Mouse (Mus musculus) forebrain, embryonic 10.5 days (tissue): ENCODE results near the gene Dchs2. TPM values are rescaled to one million over a fixed set of nuclear protein-coding genes. Genes with fewer than 3 reads are reported as not detected.

Experiments used
- DNase-seq: peaks from one replicate; pipeline ENCODE4 v3.0.0-alpha.2; 2017; ENCODE audit warnings: low spot score; ENCODE audit errors: extremely low spot score
- H3K27ac ChIP-seq: fragments of 300-500 bp; sonication (generic); 2 replicates; pipeline ENCODE4 v1.5.1; 2016; ENCODE audit warnings: mild to moderate bottlenecking
- H3K27me3 ChIP-seq: fragments of 300-500 bp; sonication (generic); 2 replicates; pipeline ENCODE4 v1.6.1; 2016; ENCODE audit warnings: mild to moderate bottlenecking; ENCODE audit not compliant: poor library complexity, severe bottlenecking
- H3K36me3 ChIP-seq: fragments of 300-500 bp; sonication (generic); replicated peaks from 2 replicates; pipeline ENCODE4 v1.6.1; 2016; ENCODE audit warnings: mild to moderate bottlenecking, moderate library complexity
- H3K4me1 ChIP-seq: fragments of 300-500 bp; sonication (generic); 2 replicates; pipeline ENCODE4 v1.6.1; 2016
- H3K4me3 ChIP-seq: fragments of 300-500 bp; sonication (generic); 2 replicates; pipeline ENCODE4 v1.5.1; 2016; ENCODE audit warnings: mild to moderate bottlenecking, moderate library complexity
- H3K9me3 ChIP-seq: fragments of 300-500 bp; sonication (generic); 2 replicates; pipeline ENCODE4 v1.6.1; 2016; ENCODE audit warnings: mild to moderate bottlenecking, moderate library complexity
- WGBS: fragments of 180-500 bp; shearing (Covaris S2); methylation state at CpG from one replicate; pipeline ENCODE4 v1.1.7; 2016; 5-methylcytosine and 5-hydroxymethylcytosine counted together
- polyA plus RNA-seq: library from polyadenylated mRNA; unstranded; fragments of >200 nt; fragmentation: Nextera tagmentation; extraction: Ambion mirVana; gene quantifications from 2 replicates; pipeline ENCODE4 v1.2.1, GENCODE M21; 2016

Gene Dchs2
- polyA plus RNA-seq, 1 experiment from 2014 or later, result not detected

DNA sequence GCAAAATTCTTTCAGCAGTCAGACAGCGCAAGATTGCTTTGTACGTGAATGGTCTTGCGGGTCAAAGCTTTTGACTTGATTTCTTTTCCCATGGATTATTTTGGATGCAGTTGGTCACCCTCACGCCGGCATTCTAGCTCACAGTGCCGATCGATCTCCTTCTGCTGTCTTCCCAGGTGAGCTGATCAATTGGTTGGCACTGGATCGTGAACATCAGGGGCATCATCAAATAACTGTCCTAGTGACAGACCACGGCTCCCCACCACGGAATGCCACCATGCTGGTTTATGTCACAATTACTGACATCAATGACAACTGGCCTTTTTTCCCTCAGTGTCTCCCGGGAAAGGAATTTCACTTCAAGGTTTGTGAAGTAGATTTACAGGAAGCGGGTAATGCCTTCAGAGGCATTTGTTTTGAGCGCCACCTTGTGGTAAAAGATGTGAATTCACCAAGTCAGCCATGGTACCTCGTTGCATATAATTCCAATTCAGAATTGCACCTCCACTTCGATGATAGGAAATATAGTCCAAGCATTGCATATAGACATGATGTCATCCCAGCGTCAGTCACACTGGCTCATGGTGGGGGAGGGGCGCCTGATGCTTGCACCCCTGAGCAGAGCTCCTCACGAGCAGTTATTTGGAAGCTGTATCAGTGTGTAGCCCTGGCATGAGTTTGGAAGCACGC lies 146.0 kb downstream of the Dchs2 start:
- H3K4me3 ChIP-seq, result no peak overlapping the region
- 45% methylated on average over 19 of the region's 19 CpGs for WGBS

DNA sequence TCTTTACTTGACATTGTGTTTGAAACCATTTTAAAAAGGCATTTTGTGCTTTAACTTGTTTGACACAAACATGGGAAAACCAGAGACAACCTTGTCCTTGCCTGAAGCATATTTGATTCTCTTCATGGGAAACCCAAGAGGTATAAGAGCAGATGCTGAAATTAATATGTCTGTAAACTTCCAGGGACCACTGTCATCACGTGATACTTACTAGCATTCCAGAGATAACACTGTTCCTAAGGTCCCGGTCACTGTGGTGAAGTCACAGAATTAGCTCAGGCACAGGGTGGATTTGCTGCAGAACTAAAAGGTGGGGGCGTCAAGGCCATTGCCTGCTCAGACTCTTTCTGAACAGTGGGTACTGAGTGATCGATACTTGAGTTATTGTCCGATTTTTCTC lies 148.0 kb downstream of the Dchs2 start:
- Histone ChIP-seq H3K27me3 (no peaks in the 10 kb centered on the region), H3K36me3 (no peaks in the 10 kb centered on the region), H3K9me3 (no peaks in the 10 kb centered on the region), H3K4me3 (no peak overlapping the region), H3K4me1 (0 out of 2 replicates have a peak, but pooled peaks cover 3% of the 10 kb centered on the region), H3K27ac (no peak overlapping the region)
- no peak for DNase-seq
- 72% methylated on average over 5 of the region's 5 CpGs for WGBS

More for the DNA sequence above, 146.0 kb downstream of the Dchs2 start:
- no peaks in the 10 kb centered on the region for H3K36me3 ChIP-seq
- no peaks in the 10 kb centered on the region for H3K27me3 ChIP-seq
- peak; percentile 52 for DNase-seq
- H3K27ac ChIP-seq, result no peak overlapping the region
- H3K9me3 ChIP-seq, result no peaks in the 10 kb centered on the region
- 0 out of 2 replicates have a peak, but pooled peaks cover 3% of the 10 kb centered on the region for H3K4me1 ChIP-seq

DNA sequence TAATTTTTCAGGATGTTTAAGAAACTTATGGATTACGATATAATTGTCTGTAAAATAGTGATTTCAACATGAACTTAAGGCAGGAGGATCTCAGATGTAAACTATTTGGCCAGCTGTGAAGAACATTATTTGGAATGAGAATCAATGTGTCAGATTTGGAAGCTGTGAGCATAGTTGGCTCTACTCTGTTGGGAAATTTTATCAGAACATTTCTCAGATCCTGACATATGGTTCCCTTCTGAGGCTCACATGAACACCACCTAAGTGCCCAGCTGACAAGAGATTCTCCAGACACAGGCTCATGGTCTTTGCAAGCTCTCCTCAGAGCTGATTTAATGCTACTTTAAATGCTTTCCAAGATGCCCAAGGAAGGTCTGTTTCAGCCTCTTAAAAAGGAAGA lies 156.1 kb downstream of the Dchs2 start:
- no peak for DNase-seq
- Histone ChIP-seq H3K27ac (no peak overlapping the region), H3K36me3 (no peaks in the 10 kb centered on the region), H3K27me3 (0 out of 2 replicates have a peak, but pooled peaks cover 6% of the 10 kb centered on the region), H3K4me3 (no peak overlapping the region), H3K9me3 (no peaks in the 10 kb centered on the region), H3K4me1 (peaks cover 5% of the 10 kb centered on the region; the same call in 1 of the 2 replicates)
- WGBS, result 87% methylated on average over 1 of the region's 1 CpGs

DNA sequence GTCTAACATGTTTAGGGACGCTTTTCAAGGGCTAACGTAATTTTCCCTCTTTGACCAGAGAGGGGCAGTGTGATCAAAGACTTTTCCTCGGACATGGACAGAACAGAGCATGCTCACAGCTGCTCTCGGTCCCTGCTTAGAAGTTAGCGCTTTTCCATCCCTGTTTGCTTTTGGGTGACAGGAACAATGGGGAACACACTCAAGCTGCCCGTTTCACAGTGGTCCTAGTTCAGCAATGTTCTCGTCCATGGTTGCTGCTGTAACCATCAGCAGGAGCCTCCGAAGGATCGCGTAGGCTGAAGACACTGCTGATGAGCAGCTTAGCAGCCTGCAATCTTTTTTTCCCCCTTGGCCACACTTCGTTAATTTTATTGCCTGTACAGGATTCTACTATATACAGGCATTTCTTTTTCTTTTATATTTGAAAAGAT lies 159.2 kb downstream of the Dchs2 start:
- H3K4me1 ChIP-seq, result peaks cover 5% of the 10 kb centered on the region; the same call in 1 of the 2 replicates
- WGBS, result 7% methylated on average over 11 of the region's 11 CpGs
- H3K36me3 ChIP-seq, result no peaks in the 10 kb centered on the region
- peak overlapping the region; percentile 86 for H3K27ac ChIP-seq
- peak; percentile 57 for DNase-seq
- peak overlapping the region; percentile 56 for H3K4me3 ChIP-seq
- H3K9me3 ChIP-seq, result no peaks in the 10 kb centered on the region
- H3K27me3 ChIP-seq, result 0 out of 2 replicates have a peak, but pooled peaks cover 6% of the 10 kb centered on the region

DNA sequence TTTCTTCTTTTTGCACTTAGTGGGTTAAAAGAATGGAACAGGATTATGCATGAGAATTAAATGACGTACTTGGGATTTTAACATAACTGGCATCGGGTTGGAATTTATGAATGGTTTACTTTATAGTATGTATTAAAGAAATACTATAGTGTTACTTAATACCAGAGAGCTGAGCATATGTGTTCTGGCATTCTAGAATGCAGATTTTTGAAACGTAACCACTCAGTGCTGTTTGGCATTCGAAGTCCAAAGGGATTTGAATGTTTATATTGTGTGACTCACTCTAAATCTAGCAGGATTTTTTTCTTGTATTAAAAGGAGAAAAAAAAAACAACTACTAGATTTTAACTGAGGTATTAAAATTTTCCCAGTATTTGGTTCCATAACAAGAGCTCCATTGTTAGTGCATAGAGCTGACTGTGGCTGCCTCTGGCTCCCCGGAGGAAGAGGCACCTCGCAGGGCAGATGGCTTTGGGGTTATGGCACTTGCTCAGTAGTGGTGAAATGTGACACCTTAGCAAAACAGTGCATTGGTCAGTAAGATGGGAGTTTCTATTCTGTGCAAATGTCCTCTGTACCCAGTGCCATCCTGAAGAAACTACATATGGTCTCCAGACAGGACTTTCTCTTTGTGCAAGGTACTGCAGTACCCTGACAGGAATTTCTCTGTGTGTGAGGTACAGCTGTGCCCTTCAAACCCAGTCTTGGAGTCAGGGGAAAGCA lies 160.5 kb downstream of the Dchs2 start:
- Histone ChIP-seq H3K9me3 (no peaks in the 10 kb centered on the region), H3K27ac (no peak overlapping the region)
- WGBS, result 67% methylated on average over 6 of the region's 6 CpGs

DNA sequence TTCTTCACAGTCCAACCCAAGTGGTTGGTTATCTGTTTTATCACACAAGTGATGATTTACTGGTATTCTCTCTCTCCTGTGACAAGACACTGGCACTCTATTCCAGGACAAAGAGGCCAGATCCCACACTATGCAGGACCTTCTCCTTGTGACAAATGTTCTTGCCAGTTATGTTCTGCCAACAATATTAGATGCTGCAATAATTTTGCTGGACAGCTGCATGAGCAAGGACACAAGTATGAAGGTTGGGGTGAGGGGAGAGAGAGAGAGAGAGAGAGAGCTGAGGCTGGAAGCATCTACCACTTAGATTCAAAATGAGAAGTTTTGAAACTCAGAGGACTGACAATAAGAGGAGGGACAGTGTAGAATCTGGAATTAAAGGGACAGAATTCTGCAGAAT lies 162.7 kb downstream of the Dchs2 start:
- H3K9me3 ChIP-seq, result no peaks in the 10 kb centered on the region
- H3K27me3 ChIP-seq, result 0 out of 2 replicates have a peak, but pooled peaks cover 6% of the 10 kb centered on the region
- no peak overlapping the region for H3K4me3 ChIP-seq
- H3K4me1 ChIP-seq, result peaks cover 5% of the 10 kb centered on the region; the same call in 1 of the 2 replicates
- H3K27ac ChIP-seq, result no peak overlapping the region
- no peak for DNase-seq
- H3K36me3 ChIP-seq, result no peaks in the 10 kb centered on the region

More for the DNA sequence above, 160.5 kb downstream of the Dchs2 start:
- H3K4me3 ChIP-seq, result no peak overlapping the region
- H3K4me1 ChIP-seq, result peaks cover 5% of the 10 kb centered on the region; the same call in 1 of the 2 replicates
- H3K27me3 ChIP-seq, result 0 out of 2 replicates have a peak, but pooled peaks cover 6% of the 10 kb centered on the region
- DNase-seq, result no peak
- H3K36me3 ChIP-seq, result no peaks in the 10 kb centered on the region

DNA sequence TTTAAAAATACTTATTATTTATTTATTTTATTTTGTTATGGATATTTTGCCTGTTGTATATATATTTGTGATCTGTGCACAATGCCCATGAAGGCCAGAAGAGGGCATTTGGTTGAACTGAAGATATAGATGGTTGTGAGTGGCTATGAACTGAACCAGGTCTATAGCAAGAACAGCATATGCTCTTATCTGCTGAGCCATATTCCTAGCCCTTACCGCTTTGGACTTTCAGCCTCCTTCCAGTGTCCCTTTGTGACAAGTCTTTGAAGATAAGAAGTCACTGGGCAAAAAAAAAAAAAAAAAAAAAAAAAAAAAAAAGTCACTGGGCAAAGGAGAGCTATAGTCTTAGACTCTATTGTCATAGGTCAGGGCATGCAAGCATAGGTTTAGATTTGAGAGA lies 163.2 kb downstream of the Dchs2 start:
- no peak for DNase-seq
- Histone ChIP-seq H3K27me3 (0 out of 2 replicates have a peak, but pooled peaks cover 3% of the 10 kb centered on the region), H3K36me3 (no peaks in the 10 kb centered on the region), H3K9me3 (no peaks in the 10 kb centered on the region), H3K4me1 (peaks cover 5% of the 10 kb centered on the region; the same call in 1 of the 2 replicates), H3K4me3 (no peak overlapping the region), H3K27ac (no peak overlapping the region)
- WGBS, result 90% methylated on average over 1 of the region's 1 CpGs

DNA sequence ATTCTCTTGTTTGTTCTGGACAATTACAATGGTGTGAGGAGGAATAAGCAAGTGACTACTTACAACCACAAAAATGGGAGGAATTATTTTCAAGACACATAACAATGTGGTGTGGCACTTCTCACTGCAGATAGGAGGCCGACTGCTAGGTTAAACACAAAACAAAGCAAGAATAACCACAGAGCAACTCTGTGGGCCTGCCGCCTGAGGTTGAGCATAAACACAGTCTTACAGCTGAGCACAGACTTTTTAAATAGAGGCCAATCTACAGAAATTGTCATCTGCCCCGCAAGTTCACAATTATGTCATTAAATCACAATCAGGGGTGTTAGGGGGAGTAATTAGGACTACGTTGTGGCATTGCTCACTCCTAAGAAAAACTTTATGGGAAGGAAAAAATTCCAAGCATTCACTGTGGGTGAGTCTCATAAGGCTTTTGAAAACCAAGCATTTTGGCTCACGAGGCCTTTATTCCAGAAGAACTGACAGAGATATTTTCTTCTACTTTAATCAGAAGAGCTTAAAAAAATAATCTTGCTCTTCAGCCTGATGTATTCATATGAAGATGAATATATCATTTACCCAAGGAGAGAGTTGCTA lies 172.1 kb downstream of the Dchs2 start:
- no peaks in the 10 kb centered on the region for H3K9me3 ChIP-seq
- no peak overlapping the region for H3K4me3 ChIP-seq
- H3K36me3 ChIP-seq, result no peaks in the 10 kb centered on the region
- no peak overlapping the region for H3K27ac ChIP-seq
- H3K27me3 ChIP-seq, result no peaks in the 10 kb centered on the region
- DNase-seq, result no peak
- 73% methylated on average over 5 of the region's 5 CpGs for WGBS
- no peaks in the 10 kb centered on the region for H3K4me1 ChIP-seq

DNA sequence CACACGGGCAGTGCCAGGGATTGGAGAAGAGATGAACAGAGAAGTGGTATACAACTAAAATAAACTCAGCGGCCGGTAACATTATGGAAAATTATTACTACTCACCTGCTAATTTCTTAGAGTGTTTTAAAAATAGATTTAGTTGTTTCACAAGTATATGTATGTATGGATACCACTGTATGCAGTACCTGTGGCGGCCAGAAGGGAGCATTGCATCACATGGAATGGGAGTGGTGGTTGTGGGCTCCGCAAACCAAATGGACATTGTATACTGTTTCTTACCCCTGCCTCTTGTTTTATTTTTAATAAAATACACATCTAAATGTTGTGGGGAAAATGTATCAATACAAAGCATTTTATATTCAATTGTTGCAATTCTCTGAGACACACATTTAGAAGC lies 176.1 kb downstream of the Dchs2 start:
- H3K4me3 ChIP-seq, result no peak overlapping the region
- no peaks in the 10 kb centered on the region for H3K4me1 ChIP-seq
- no peaks in the 10 kb centered on the region for H3K27me3 ChIP-seq
- no peaks in the 10 kb centered on the region for H3K36me3 ChIP-seq
- no peaks in the 10 kb centered on the region for H3K9me3 ChIP-seq
- 79% methylated on average over 5 of the region's 5 CpGs for WGBS
- no peak overlapping the region for H3K27ac ChIP-seq
- DNase-seq, result peak; percentile 23

DNA sequence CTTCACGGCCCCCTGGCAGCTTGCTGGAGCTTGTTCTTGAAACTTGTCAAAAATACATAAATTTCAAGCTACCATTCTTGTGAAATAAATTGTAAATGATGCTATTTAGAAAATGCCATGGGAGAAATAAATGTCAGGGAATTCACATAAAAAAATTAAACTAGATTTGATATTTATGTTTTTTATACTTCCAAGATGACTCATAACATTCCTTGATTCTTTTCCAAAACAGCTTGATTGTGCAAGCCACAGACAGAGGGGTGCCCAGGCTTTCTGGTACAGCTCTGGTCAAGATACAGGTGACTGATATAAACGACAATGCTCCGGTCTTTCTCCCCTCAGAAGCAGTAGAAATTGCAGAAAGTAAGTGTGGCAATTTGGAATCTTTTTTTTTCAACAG lies 218.2 kb downstream of the Dchs2 start:
- no peak for DNase-seq
- Histone ChIP-seq H3K36me3 (no peaks in the 10 kb centered on the region), H3K27ac (no peak overlapping the region), H3K27me3 (no peaks in the 10 kb centered on the region), H3K9me3 (no peaks in the 10 kb centered on the region), H3K4me1 (no peaks in the 10 kb centered on the region), H3K4me3 (no peak overlapping the region)
- WGBS, result 92% methylated on average over 3 of the region's 3 CpGs

DNA sequence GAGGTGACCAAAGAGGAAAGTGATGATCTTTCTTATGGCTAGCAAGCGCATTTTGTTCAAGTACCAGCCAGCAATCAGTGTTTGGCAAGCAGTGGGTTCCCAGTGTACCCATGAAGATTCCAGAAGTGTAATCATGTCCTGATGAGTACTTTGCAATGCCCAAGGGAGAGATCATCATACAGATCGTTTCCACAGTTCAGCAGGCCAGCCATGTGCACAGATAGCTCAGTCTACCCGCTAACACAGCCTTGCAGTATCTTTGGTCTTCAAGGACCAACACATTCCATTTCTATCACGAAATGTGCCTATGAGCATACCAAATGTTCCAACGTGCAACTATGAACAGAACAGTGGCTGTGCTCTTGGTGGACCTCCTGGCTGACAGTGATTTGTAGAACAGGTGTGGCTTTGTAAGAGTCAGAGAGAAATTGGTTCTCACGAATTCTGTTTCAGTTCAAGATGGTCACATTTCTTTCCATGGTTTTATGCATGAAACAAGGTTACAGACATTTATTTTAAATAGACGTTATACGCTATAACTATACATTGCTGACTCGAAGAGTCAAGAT lies 240.8 kb downstream of the Dchs2 start:
- H3K4me1 ChIP-seq, result no peaks in the 10 kb centered on the region
- WGBS, result 90% methylated on average over 9 of the region's 9 CpGs

DNA sequence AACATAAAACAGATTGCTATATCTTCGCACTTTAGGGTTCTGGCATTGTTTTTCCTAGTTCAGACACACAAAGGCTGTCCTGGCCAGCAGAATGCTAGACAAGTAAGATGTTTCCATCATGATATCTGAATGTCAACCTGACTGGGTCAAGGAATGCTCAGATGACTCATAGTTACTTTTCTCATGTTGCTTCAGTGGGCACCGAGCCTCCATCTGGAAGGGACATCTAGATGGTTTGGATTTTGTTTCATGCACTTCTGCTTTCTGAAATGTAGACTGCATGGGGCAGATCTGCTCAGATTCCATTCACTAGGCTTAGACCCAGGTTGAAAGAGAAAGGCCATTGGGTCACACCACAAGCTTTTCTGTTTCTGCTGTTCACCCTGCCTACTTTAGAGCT lies 242.1 kb downstream of the Dchs2 start:
- Histone ChIP-seq H3K27me3 (no peaks in the 10 kb centered on the region), H3K4me1 (no peaks in the 10 kb centered on the region), H3K4me3 (no peak overlapping the region), H3K36me3 (no peaks in the 10 kb centered on the region), H3K27ac (no peak overlapping the region), H3K9me3 (no peaks in the 10 kb centered on the region)
- no peak for DNase-seq
- 92% methylated on average over 2 of the region's 2 CpGs for WGBS

More for the DNA sequence above, 240.8 kb downstream of the Dchs2 start:
- H3K9me3 ChIP-seq, result no peaks in the 10 kb centered on the region
- H3K36me3 ChIP-seq, result no peaks in the 10 kb centered on the region
- H3K27me3 ChIP-seq, result no peaks in the 10 kb centered on the region
- no peak overlapping the region for H3K27ac ChIP-seq
- no peak for DNase-seq
- H3K4me3 ChIP-seq, result no peak overlapping the region
